Mouse (Mus musculus) left cerebral cortex, adult 18-20 months (tissue): ENCODE results near the gene Tinag. TPM values are rescaled to one million over a fixed set of nuclear protein-coding genes. Genes with fewer than 3 reads are reported as not detected.
A peak's percentile ranks its signal among the peaks of the same experiment; 100 is the strongest.
"Not testable (repeated sequence)": the region's sequence is repeated elsewhere in the genome, so short reads cannot be mapped to it uniquely, and the experiment has no call there.

Source experiments
- DNase-seq, 2 experiments: peaks; one replicate each; pipeline ENCODE4 v3.0.0; 2021 to 2022; ENCODE audit warnings: low spot score in 2 of 2, mixed read lengths in 1 of 2
- long read RNA-seq, 2 experiments: library from polyadenylated mRNA; stranded (forward); transcript quantifications; one replicate each; pipeline ENCODE4 v2.0.0; 2021
- total RNA-seq, 2 experiments: library from RNA; stranded (reverse); gene quantifications; 2 replicates each; pipeline ENCODE4 v1.2.3; 2021

The Tinag gene
- under 1 TPM in 1 of 2 experiments, not detected in 1; 0.40 TPM for total RNA-seq
- long read RNA-seq, experiment 1, partial matches to known transcripts, result 0 of 1 reads
- long read RNA-seq, experiment 1, other reads (novel, unspliced or antisense), result 1 of 1 reads
- long read RNA-seq, experiment 2, result 0 reads

DNA sequence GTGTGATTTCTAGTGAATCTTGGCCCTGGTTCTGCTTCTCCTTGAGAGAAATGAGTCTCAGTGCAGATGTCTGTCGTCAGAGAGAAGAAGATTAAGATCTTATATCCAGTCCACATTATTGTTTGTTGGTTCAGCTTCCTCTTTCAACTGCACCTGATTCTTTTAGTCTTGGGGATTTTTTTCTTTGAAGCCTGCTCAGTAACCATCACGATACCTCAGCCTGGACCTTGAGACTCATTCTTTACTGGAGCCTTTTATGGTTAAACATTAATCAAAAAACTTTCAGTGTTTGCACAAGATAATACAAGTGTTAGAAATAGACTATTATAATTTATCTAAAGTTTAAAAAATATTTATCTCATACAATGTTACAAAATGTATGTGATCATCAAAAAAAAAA lies at the start of gene Tinag:
TSS of gene Tinag (minus strand) at position 210 of the 400 bp plus-strand sequence.
- DNase-seq, result no peak

DNA sequence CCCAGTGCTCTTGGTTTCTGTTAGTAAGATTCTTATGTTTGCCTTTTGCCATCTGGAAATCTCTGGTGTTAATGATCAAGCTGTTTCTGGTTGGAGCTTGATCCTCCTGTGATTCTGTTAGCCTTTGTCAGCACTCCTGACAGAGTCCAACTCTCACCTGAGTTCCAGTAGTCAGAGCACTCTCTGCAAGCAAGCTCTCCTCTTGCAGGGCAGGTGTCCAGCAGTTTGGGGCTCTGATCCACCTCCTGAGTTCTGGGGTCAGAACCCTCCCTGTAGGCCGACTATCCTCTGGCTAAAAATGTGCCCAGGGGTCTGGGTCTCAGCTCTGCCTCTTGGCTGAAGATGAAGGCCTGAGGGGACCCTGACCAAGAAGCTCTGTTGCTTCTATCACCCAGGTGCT lies 37.6 kb upstream of the Tinag start:
- not testable (repeated sequence) for DNase-seq

DNA sequence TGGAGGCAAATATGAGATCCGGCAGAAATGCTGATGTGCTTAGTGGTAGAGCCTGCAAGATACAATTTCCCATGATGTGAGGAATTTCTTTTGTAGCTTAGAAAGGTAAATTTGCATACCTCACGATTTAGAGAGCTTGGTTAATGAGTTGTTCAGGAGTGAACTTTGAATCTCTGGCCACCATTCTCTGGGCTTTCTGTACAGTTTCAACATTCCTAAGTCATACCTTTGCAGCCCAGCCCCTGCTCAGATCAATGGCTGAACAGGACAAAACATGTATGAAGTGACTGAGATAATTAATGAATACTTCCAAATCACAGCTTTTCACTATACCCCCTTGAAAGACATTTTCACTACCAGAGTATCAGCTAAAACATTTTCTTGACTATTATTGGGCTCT lies 26.1 kb upstream of the Tinag start:
- DNase-seq, result no peak

DNA sequence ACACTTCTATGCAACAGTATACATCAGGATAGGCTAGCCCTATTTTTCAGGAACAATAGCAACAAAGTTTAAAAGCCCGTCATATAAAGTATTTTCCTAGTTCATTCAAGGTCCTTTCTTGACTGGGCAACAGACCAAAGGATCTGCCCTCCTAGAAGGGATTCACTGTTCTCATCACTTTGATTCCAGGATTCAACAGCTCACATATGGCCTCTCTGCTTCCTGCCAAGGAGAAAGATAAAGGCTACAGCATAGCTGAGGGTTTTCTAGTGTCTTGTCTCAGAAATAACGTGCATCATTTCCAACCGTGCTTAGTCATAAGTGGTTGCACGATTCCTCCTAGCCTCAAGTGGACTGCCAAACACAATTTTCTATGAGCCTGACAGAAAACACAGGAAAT lies 11.0 kb upstream of the Tinag start:
- no peak for DNase-seq

DNA sequence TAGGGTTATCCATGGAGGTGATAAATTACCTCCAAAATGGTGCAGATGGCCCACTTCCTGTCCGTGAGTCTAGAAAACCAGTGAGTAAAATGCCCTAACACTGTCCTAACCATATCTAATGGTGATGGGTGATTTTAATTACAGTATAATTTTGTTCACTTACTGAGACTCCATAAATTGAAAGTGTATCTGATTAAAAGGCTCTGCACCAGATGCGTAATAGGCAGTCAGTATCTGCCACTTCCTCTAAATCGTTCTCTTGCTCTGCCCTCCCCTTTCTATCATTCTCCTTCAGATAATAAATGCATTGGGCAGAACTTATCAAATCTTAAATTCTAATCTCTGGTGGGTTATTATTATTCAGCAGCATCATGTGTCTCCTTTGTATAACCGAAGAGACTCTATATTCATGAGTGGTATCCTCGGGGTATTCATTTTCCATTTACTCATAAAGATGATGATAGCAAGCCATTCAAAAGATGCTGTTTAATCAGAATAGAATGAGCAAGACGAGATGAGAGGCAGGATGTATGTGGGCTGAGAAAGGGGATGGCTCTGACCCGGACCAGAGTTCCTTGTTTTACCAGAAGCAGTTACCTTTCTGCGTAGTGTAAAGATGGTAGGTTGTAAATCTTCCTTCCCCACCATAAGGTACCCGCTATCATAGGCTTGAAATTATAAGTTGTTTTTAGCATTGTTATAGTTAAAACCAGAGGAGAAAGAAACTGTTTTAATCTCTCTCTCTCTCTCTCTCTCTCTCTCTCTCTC lies 9.0 kb upstream of the Tinag start:
- no peak for DNase-seq

DNA sequence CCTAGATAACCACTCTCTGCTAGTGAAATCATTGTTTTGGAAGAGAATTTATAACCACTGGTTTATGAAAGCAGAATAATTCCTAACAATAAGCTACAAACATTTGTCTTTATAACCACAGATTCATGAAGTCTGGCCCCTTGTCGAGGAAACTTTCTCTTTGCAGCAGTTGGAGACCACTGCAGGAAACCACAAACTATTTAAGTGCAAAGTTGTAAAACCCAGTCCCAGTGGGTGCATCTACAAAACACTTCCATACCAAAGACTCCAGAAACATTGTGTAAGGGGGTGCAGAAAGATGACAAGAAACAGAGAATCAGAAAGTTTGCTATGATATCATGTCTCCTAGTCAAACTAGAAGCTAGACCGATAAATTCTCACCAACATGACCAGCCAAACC lies 5.8 kb upstream of the Tinag start:
- no peak for DNase-seq

DNA sequence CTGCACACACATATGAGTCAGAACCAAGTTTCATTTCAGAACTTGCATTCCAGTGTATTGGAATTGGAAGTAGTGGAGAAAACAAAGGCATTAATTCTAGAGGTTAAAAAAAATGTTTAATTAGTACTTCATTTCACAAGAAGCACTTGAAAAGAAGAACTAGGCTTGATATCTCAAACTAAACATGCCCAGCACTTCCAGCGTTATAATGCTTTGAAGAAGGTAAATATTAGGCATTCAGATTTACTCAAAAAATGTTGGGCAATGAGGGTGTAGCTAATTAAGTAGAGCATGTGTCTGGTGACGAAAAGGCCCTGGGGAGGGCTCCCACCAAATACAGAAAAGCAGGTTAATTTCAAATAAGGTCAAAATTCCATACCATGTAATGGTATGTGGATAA lies 4.1 kb upstream of the Tinag start:
- DNase-seq, result no peak

DNA sequence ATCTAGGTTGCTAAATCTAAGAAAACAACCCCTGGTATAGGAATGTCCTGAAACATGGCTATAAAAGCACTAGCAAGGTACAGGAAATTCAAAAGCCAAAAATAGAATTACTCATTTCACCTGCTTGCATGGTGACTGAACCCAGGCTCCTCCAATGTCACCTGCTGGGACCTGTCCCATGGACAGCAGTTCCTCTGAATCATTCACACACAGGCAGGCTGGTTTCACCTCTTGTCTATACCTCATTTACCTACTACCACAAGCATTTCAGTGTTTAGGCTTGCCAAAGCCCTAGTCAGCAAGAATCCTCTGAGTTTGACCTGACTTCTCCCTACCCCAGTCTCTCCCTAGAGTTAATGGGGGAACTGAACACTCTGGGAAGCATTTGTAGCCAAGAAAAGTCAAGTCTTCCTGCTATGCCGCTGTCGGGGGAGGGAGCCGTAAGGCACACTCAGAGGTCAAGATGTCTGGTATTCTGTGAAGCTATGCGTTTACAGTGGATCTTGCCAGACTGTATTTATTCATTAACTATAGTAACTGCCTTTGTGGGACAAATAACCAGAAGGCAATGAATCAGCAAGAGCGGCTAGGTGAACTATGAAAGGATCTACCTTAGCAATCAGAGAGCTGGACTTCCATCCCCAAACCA lies 597 bp upstream of the Tinag start:
- no peak for DNase-seq

DNA sequence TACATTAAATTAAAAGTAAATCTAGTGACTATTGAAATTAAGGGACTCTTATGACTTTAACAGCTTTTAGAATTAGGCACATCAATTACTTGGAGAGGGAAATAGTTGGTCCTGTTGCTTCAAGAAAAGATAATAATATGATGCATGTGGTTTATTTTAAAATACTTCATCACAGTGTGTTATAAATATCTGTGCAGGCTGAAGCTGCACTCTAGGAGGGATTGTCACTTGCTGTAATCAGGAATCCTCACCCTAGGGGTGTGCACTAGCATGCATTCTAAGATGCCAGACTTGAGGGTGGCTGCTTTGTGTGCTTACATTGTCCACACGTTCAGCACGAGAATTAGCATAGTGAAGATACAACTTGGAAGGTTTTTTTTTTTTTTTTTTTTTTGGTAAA lies 10.2 kb downstream of the Tinag start:
- DNase-seq, result no peak

DNA sequence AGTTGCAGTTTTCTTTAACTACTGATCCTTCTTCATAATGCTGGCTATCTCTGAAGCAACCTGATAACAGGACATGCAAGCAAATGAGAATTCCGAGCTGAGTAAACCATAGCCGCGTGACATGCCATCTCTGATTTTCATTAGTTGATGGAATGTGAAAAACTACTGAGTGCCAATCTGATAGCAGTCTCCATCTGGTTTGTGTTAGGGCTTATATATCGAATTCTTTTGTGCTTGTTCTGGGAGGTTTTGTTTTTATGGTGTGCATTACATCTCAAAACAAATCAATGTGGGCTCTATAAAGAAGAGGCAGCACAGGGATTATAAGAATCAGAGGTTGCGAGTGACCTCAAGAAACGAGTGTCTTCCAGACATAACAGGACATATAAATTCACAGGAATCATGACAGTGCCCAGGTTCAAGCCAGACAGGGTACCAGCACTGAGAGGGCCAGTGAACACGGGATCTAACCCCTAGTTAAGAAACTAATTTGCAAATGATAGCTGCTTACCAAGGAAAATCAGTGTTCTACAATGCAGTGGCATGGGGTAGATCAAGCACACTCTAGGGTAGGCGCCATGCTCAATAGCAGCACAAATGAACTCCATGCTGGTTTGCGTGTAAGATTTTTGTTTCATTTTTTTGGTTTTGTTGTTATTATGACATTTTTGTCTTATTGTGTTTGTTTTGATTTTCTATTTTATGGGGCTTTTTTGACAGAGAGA lies 13.0 kb downstream of the Tinag start:
- DNase-seq, result no peak

DNA sequence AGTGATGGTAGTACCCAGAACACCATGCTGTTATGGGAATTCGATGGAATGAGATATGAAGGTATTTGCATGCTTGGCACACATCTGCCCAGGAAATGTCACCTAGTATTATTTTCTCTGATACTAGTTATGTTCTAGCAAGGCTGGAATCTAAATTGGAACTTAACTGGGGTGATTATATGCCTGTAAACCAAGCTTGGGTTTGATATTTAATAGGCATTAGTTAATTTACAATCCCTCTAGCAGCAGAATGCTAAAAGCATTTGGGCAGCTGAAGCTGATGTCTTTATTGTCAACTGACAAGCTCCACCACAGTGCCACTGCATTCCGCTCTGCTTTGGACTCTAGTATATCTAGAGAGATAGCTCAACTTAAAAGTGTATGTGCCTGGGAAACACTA lies 20.3 kb downstream of the Tinag start:
- DNase-seq, result no peak

DNA sequence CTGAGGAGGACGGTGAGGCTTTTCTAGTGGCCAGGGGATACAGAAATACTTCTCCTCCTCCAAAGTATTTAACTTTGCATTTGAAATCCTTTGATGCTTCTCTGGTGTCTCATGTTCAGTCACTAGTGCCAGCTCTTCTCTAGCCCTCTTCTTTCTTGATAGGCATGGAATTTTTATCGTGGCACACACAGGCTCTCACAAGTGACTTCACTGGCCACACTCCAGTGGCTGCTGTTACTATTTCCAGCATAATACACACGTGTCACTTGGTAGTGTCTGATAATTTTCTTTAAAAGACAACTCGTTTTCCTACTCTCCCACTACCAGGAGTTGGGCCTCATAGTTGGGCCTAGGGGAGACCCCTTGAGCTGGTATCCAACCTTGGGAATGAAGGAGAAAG lies 26.7 kb downstream of the Tinag start:
- no peak for DNase-seq

DNA sequence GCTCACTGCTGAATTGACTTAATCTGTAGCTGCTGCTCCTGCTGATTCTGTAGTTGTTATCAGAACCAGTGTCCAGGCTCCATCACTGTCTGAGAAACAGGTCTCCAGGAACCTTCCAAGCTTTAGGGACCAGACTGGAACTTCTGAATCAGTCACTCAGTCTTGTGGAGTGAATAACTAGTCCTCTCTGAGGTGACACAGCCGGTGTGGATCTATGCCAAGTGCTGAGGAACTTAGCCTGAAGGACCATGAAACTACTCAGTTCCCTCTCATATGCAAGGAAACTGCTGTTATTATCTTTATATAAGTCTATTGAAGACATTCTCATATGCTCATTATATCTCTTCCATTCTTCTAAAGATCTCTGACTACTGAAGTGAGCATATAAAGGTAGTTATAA lies 49.6 kb downstream of the Tinag start:
- DNase-seq, result no peak

DNA sequence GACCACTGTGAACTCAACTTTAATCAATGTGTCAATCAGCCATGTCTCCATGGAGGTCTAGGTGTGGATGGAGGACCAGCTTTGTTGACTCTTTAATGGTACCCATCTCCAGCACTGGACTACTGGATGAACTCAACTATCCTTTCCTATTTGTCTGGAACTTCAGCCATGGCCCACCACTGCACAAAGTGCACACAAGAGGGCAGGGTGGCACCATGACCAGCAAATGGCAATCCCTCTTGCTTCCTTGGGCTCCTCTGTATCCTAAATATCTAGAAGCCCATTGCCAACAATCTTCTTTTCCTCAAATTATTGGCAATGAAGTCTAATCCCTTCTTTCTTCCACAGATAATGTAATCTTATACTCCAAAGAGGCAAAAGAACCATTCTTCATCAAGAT lies 55.6 kb downstream of the Tinag start:
- peak; percentile 17 to 23 for DNase-seq

DNA sequence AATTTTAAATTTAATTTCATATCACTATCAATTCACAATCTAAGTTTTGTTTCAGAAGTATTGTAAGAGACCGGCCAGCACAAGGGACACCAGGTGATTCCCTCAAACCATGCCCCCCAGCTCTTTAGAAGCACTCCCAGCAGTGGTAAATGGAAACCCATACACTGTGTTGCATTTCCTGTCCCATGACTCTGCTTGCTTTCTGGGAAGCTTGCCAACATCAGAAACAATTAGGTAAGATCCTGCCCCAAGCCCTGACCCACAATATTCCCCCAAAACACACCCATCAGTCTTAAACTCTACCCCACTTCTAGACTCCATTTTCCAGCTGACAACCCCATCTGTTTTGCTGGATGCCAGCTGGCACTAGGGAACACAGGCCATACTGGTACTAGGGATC lies 110.8 kb downstream of the Tinag start:
- no peak for DNase-seq

DNA sequence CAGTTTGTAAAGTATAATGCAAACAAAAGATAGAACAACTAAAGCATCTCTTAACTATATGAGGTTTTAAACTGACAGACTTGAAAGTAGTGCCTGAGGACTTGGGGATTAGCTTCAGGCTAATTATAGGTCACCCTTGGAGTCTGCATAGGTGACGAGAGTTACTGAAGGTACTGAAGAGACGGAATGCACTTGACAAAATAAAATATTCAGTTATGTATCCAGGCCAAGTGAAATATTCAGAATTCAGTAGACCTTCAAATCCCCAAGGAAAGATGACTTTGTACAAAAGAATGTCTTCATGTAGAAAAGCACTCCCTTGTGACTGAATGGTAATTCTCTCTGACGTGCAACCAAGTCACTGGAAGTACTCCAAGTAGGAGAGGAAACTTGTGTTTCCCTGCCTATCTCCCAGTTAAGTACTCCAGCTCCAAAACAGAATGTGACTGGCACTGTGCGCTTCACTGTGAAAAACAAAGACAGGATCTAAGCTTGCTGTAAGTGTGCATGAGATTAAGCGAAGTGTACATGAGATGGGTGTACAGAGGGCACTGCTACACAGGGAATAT lies 130.4 kb downstream of the Tinag start:
- no peak for DNase-seq
